Mouse (Mus musculus): ENCODE measurements around the gene Ctns. TPM values are rescaled to one million over a fixed set of nuclear protein-coding genes. Genes with fewer than 3 reads are reported as not detected.
A peak's percentile ranks its signal among the peaks of the same experiment; 100 is the strongest.

Ctns gene
- polyA plus RNA-seq, 1 experiment from 2014 or later = 33.0 TPM

DNA sequence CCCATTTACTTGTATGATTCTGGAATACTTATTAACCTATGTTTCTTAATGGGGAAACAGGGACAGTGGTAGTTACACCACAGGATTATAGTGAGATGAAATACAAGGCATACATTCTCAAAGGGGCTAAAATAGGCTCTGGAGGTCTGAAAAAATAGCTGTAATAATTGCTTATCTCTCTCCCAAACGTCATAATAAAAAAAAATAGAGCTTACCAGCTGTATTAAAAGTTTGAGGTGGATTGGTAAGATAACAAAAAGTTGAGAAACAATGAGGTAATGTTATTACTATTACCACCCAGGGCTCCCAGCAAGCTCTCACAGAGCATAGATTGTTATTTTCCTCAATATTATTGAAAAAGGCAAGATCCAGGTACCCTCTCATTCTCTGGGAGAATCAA, 652 bp downstream of the Ctns start:
- no peak for TF ChIP-seq CTCF (IDR thresholded peaks at IDR 0.05)
- H3K27me3 ChIP-seq = no peaks in the 10 kb centered on the region
- ChIA-PET CTCF (interaction anchor here (1.3 kb wide), 2 partner anchors 11 to 25 kb away, joined by 4 read pairs; no protein-coding TSS in a partner anchor), POLR2A (interaction anchor here (0.7 to 1.4 kb wide), 3 partner anchors 11 to 22 kb away, joined by 3 to 7 read pairs (median 4); no protein-coding TSS in a partner anchor)
- DNase-seq (ENCODE audit: low read depth, low spot score) (no peak), ATAC-seq (no peak)
- in situ Hi-C loops (cut with MboI; ENCODE audit: low pct_unique_long_range_greater_than_20kb) = no loop called here

DNA sequence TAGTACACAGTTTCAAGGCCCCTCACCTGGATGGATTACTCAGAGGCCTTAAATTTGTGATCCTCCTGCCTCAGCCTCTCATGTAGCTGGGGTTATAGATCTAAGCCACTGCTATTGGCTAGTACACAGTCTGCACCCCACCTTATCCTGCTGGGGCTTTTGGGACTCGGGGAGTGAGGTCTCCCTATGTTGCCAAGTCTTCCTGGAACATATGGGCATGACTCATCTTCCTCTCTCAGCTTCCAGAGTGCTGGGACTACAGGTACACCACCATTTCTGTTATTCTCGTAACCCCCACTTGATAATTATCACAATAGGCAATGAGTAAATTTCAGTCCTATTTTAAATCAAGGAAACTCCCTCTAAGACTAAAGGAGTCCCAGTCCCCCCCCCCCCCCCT, 4.4 kb downstream of the Ctns start:
- ATAC-seq (no peak), DNase-seq (ENCODE audit: low read depth, low spot score) (no peak)
- no peak for TF ChIP-seq CTCF (IDR thresholded peaks at IDR 0.05)
- ChIA-PET CTCF (interaction anchor here (1.1 to 1.4 kb wide), 2 partner anchors 16 to 19 kb away, joined by 3 read pairs; no protein-coding TSS in a partner anchor), POLR2A (no interaction called here)
- H3K27me3 ChIP-seq = no peaks in the 10 kb centered on the region
- in situ Hi-C loops (cut with MboI; ENCODE audit: low pct_unique_long_range_greater_than_20kb) = no loop called here

DNA sequence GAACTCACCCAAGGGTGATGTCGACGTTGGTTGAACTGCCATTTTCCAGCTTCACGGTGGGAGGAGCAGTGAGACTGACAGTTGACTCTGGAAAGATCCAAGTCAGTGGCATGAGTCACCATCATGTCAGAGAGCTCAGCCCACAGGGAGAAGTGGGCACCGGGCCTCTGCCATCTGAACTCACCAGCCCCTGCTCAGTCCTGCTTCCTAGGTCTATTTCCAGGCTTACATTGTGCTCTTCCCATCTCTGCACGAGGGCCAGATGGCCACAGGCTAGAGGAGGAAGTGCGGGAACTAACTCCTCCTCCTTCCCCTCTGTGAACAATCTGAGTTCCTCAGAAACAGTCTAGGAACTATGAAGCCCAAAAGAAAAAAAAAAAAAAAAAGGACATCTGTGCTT, 5.8 kb downstream of the Ctns start:
- H3K27me3 ChIP-seq = no peaks in the 10 kb centered on the region
- DNase-seq (ENCODE audit: low read depth, low spot score) (no peak), ATAC-seq (peak; percentile 40)
- in situ Hi-C loops (cut with MboI; ENCODE audit: low pct_unique_long_range_greater_than_20kb) = no loop called here
- CTCF ChIA-PET = interaction anchor here (1.1 to 1.4 kb wide), 3 partner anchors 15 to 30 kb away, joined by 3 to 4 read pairs (median 3); no protein-coding TSS in a partner anchor
- no peak for TF ChIP-seq CTCF (IDR thresholded peaks at IDR 0.05)
- POLR2A ChIA-PET = interaction anchor here (0.6 kb wide), 1 partner anchor 90 kb away, joined by 9 read pairs; no protein-coding TSS in a partner anchor

DNA sequence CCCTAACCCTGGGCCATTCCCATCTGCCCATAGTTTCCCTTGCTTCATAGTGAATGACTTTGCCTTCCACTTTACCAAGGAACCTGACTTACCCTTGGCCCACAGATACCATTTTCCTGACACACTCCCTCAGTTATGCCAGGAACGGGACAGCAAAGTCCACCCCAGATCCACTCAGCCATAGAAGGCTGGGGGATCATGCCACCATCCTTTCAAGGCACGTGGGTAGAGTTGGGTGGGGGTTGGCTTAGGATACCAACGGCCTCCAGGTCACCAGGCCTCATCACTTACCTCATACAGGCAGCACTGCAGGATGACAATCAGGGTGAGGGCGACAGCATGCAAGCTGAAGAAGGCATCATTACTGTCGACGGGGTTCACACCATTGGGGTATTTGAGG, 11.6 kb downstream of the Ctns start:
- ChIA-PET POLR2A (interaction anchor here (1.4 kb wide), 1 partner anchor 11 kb away, joined by 7 read pairs; the partner anchor contains the start of genes Ctns and Shpk), CTCF (interaction anchor here (0.9 to 3.4 kb wide), 3 partner anchors 8 to 21 kb away, joined by 4 to 9 read pairs (median 5); partner anchors contain the start of gene Ctns)
- no peak for ATAC-seq
- no peak for TF ChIP-seq CTCF (IDR thresholded peaks at IDR 0.05)
- in situ Hi-C loops (cut with MboI; ENCODE audit: low pct_unique_long_range_greater_than_20kb) = no loop called here
- H3K27me3 ChIP-seq = no peaks in the 10 kb centered on the region
- DNase-seq (ENCODE audit: low read depth, low spot score) = no peak

DNA sequence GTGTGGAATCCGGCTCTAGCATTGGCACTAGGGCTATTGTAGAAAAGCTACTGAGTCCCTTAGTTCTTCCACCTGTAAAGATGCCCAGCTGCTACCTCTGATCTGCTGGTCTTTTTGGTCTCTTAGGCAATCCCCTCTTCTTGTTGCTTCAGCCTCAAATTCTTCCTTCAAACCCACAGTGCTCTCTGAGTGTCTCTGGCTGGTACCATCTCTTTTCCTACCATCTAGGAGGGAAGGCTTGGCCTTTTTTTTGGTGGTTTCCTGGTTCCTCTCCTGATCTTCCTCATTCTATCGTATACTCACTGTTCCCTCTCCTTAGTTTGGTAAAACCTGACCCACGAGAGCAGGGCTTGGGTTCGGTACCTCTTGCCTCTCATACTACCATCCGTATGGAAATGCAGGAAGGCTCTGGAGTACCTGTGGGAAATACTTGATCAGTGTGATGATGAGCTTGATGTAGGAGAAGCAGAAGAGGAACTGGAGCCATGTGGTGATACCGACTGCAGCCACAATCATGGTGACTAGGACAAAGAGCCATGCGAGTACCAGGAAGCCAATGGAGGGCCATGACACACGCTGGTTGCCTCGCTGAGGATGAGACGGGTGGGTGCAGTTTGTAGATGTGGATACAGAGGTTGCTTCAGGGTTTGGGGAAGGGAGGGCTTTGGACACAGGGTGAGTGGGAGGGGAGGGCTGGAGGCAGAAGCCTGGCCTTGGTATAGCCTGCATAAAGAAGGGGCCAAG, 12.8 kb downstream of the Ctns start:
- TF ChIP-seq CTCF (IDR thresholded peaks at IDR 0.05) = no peak
- no peaks in the 10 kb centered on the region for H3K27me3 ChIP-seq
- ATAC-seq = no peak
- ChIA-PET CTCF (no interaction called here), POLR2A (interaction anchor here (1.0 kb wide), 1 partner anchor 14 kb away, joined by 3 read pairs; no protein-coding TSS in a partner anchor)
- in situ Hi-C loops (cut with MboI; ENCODE audit: low pct_unique_long_range_greater_than_20kb) = no loop called here
- no peak for DNase-seq (ENCODE audit: low read depth, low spot score)

DNA sequence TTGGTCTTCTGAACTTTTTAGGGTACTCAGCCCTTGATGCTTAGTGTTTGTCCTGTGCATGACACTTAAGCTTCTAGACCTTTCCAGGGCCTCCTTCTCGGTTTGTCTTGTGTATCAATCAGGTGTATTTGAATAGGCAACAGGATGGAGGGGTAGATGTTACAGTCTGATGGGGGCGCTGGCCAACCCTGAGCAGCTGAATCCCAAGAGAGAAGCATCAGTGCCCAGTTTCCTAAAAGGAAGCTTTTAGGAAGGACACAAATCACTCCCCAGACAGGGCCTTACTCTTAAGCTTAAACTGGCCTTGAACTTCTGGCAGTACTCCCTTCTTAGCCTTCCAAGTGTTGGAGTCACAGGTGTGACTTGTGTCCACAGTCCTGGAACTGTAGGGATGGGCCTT, 20.9 kb downstream of the Ctns start:
- ChIA-PET CTCF (interaction anchor here (1.0 to 2.2 kb wide), 9 partner anchors 10 to 104 kb away, joined by 3 to 9 read pairs (median 4); partner anchors contain the start of genes Ctns, Haspin and Shpk), POLR2A (interaction anchor here (0.6 to 1.3 kb wide), 5 partner anchors 17 to 932 kb away, joined by 3 to 5 read pairs (median 3); partner anchors contain the start of gene Shpk)
- DNase-seq (ENCODE audit: low read depth, low spot score) (no peak), ATAC-seq (no peak)
- no peak for TF ChIP-seq CTCF (IDR thresholded peaks at IDR 0.05)
- H3K27me3 ChIP-seq = no peaks in the 10 kb centered on the region
- in situ Hi-C loops (cut with MboI; ENCODE audit: low pct_unique_long_range_greater_than_20kb) = no loop called here

DNA sequence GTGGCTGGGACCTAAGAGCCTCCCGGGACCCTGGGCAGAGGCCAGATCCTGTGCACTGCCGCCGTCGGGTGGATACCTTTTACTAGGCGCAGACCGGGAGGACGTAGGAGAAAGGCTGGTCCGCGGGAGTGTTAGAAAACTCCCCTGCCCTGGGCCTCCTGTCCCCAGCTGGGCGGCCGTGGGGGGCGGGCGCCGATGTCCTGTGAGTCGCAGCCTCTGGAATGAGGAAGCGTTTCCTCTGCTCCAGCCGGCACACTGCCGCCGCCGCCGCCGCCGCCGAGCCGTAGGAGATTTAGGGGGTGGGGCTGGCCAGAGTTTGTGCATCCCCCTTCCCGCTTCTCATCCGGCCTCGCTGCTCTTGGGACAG, 21.4 kb downstream of the Ctns start:
- DNase-seq (ENCODE audit: low read depth, low spot score) (no peak), ATAC-seq (peak; percentile 88)
- in situ Hi-C loops (cut with MboI; ENCODE audit: low pct_unique_long_range_greater_than_20kb) = no loop called here
- ChIA-PET POLR2A (interaction anchor here (0.6 to 1.3 kb wide), 5 partner anchors 17 to 931 kb away, joined by 3 to 5 read pairs (median 3); partner anchors contain the start of gene Shpk), CTCF (interaction anchor here (1.1 to 2.2 kb wide), 5 partner anchors 10 to 39 kb away, joined by 3 to 9 read pairs (median 4); partner anchors contain the start of genes Ctns, Haspin and Shpk)
- no peak for TF ChIP-seq CTCF (IDR thresholded peaks at IDR 0.05)
- H3K27me3 ChIP-seq = no peaks in the 10 kb centered on the region

DNA sequence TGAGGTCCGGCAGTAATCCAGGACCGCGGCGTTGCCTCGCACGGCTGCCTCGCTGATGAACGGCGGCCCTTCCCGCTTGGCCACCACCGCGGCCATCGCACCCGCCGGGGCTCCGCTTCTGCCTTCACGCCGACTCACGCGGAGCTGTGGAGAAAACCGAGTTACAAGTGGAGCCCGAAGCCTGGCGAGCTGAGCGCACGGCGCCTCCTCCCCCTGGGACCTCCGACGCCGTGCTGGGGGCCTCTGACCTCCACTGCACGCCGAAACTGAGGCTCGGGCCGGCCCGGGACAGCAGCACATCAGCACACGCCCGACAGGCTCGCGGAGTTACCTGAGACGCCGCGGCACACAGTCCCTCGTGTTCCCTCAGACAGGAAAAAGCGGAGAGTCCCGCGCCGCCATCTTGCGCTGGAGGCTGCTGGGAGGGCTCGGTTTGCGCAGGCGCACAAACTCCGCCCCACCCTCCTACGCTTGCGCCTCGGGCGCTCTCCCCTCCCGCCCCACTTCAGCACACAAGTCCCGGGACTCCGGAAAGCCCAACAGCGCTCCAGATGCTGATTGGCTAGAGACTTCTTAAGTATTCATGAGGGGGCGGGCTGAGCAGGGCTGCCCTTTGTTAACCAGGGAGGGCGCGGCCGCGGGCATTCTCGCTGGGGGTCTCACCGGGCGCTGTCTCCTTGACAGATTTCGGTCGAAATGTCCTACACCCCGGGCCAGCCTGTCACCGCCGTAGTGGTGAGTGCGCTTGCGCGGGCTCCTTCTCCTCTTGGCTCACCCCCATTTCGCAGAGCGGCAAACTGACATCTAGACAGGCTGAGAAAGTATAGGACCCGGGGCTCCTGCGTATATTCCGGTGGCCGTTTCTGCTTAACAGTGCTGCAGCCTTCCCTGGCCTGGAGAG, 22.0 kb downstream of the Ctns start, which contains the start of the genes Emc6 and Tax1bp3:
Gene Emc6, minus strand, starts transcription at position 430 of the 901 bp plus-strand sequence.
Gene Tax1bp3, plus strand, starts transcription at position 476 of the 901 bp plus-strand sequence.
- no peaks in the 10 kb centered on the region for H3K27me3 ChIP-seq
- DNase-seq (ENCODE audit: low read depth, low spot score) (peak; percentile 83), ATAC-seq (peak; percentile 97)
- ChIA-PET POLR2A (interaction anchor here (0.9 to 1.1 kb wide), 3 partner anchors 11 to 19 kb away, joined by 3 read pairs; partner anchors contain the start of gene P2rx5), CTCF (interaction anchor here (1.3 kb wide), 1 partner anchor 9 kb away, joined by 3 read pairs; no protein-coding TSS in a partner anchor)
- no peak for TF ChIP-seq CTCF (IDR thresholded peaks at IDR 0.05)
- in situ Hi-C loops (cut with MboI; ENCODE audit: low pct_unique_long_range_greater_than_20kb) = no loop called here

DNA sequence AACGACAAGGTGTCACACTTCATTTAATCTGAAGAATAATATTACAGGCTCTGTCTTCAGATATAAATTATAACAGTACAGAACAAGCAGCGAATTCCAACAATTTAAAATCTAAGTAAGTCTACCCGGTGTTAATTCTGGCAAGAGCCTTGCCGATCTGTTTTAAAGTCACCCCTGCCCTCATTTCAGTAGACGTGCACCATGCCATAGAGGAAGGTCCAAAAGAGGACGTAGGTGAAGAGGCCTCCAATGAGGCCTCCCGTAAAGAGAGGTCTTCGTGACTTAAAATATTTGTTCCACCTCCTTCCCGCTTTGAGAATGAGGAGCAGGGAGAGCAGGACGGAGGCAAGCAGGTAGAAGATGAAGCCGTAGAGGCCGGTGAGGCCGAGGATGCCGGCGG, 22.7 kb downstream of the Ctns start:
- in situ Hi-C loops (cut with MboI; ENCODE audit: low pct_unique_long_range_greater_than_20kb) = no loop called here
- CTCF ChIA-PET = interaction anchor here (1.4 to 1.6 kb wide), 2 partner anchors 12 to 17 kb away, joined by 3 read pairs; no protein-coding TSS in a partner anchor
- POLR2A ChIA-PET = interaction anchor here (1.0 to 1.1 kb wide), 2 partner anchors 12 to 16 kb away, joined by 3 read pairs; partner anchors contain the start of gene P2rx5
- ATAC-seq = no peak
- DNase-seq (ENCODE audit: low read depth, low spot score) = no peak
- no peaks in the 10 kb centered on the region for H3K27me3 ChIP-seq
- TF ChIP-seq CTCF (IDR thresholded peaks at IDR 0.05) = no peak

Data from Patski (cell line).